Mouse (Mus musculus): Measurements from ENCODE around the gene Tbxas1. TPM values are rescaled to one million over a fixed set of nuclear protein-coding genes. Genes with fewer than 3 reads are reported as not detected.

The Tbxas1 gene
- total and polyA plus RNA-seq, 3 experiments = not detected

DNA sequence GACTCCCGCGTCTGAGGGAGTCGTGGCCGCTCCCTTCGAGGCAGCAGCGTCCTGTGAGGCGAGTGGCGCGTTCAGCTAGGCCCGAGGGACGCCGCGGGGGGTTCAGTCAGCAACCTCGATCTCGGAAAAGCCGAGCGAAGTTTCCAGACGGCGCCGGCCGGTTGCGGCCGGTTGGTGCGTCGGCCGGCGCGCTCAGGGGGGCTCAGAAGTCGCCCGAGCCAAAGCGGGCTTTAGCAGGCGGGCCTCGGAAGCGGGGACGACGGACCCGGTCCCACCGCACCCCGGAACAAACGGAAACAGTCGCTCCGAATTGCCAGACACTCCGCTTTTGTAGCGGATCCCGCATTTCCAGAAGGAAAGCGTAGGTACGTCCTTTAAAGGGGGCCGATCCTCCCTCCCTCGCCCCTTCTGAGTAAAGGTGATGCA, 243.3 kb downstream of the Tbxas1 start:
- H3K4me3 ChIP-seq (replicated peaks in 1 of 3; ENCODE audit: low read depth in 2 of 3, low read length in 2 of 3, poor library complexity in 1 of 3) = no peak overlapping the region
- in situ Hi-C loops (cut with MboI; ENCODE audit: low pct_ligation_motif_present, low pct_unique_long_range_greater_than_20kb, low sequenced_read_pairs) = no loop called here
- no peak overlapping the region for H3K4me2 ChIP-seq (ENCODE audit: insufficient read depth, low read depth, poor library complexity, severe bottlenecking)
- peaks cover 13% of the 10 kb centered on the region for H3K9me3 ChIP-seq (replicated peaks; ENCODE audit: low read length)
- DNase-seq (ENCODE audit: extremely low read depth) = no peak
- no peak overlapping the region for H3K27ac ChIP-seq (ENCODE audit: insufficient read depth, low read depth)
- no peaks in the 10 kb centered on the region for H3K36me3 ChIP-seq (replicated peaks in 1 of 2; ENCODE audit: control insufficient read depth in 1 of 2, insufficient read depth in 1 of 2, low read length in 1 of 2)
- no peaks in the 10 kb centered on the region for H3K4me1 ChIP-seq (ENCODE audit: control insufficient read depth in 1 of 2, insufficient read depth in 2 of 2)
- TF ChIP-seq ELF1 (IDR thresholded peaks at IDR 0.05; ENCODE audit: low read depth, low read length) (no peak), ETS1 (conservative IDR thresholded peaks at IDR 0.05; ENCODE audit: low read depth, low read length) (no peak), NRF1 (IDR thresholded peaks at IDR 0.05; ENCODE audit: low read depth, low read length) (no peak), MYC (IDR thresholded peaks at IDR 0.05; ENCODE audit: low read depth, low read length) (no peak), ZNF384 (IDR thresholded peaks at IDR 0.05; ENCODE audit: low read depth, low read length) (no peak), ZMIZ1 (IDR thresholded peaks at IDR 0.05; ENCODE audit: low read depth, low read length) (no peak), CHD2 (IDR thresholded peaks at IDR 0.05; ENCODE audit: low read length) (no peak), TBP (conservative IDR thresholded peaks at IDR 0.05; ENCODE audit: low read depth, low read length) (no peak), SIN3A (IDR thresholded peaks at IDR 0.05; ENCODE audit: low read length) (no peak)
- dilution Hi-C loops (cut with MboI; ENCODE audit: extremely low pct_ligation_motif_present, extremely low pct_unique_long_range_greater_than_20kb, low sequenced_read_pairs) = no loop called here
- H3K27me3 ChIP-seq (replicated peaks) = no peaks in the 10 kb centered on the region
- no peaks in the 10 kb centered on the region for H3K79me2 ChIP-seq (replicated peaks; ENCODE audit: control insufficient read depth, extremely low read depth, insufficient read depth, poor library complexity, severe bottlenecking)
- no peak overlapping the region for H3K9ac ChIP-seq (ENCODE audit: insufficient read depth, low read depth)

DNA sequence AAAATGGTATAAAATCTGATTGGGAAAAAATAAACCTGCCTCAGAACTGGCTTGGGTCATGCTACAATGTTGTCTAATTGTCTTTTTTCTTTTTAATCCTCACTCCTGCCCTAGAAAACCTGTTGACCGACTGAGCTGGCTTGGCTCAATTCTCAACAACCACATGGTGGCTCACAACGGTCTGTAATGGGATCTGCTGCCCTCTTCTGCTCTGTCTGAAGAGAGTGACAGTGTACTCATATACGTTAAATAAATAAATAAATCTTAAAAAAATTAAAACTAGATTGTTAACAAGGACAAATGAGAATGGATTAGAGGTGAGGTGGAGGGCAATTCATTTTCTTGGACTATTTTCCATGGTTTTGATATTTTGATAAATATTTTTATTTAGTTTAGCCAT, 245.5 kb downstream of the Tbxas1 start:
- H3K4me2 ChIP-seq (ENCODE audit: insufficient read depth, low read depth, poor library complexity, severe bottlenecking) = no peak overlapping the region
- in situ Hi-C loops (cut with MboI; ENCODE audit: low pct_ligation_motif_present, low pct_unique_long_range_greater_than_20kb, low sequenced_read_pairs) = no loop called here
- H3K27ac ChIP-seq (ENCODE audit: insufficient read depth, low read depth) = no peak overlapping the region

GRCm38 (mm10) chr6:39124719-39125118, 249.5 kb downstream of the Tbxas1 start:
- TF ChIP-seq TBP (conservative IDR thresholded peaks at IDR 0.05; ENCODE audit: low read depth, low read length) (no peak), ZC3H11A (IDR thresholded peaks at IDR 0.05; ENCODE audit: low read depth, low read length) (no peak), POLR2A (IDR thresholded peaks at IDR 0.05; ENCODE audit: low read depth, low read length) (no peak), PAX5 (IDR thresholded peaks at IDR 0.05; ENCODE audit: low read length) (no peak), USF1 (IDR thresholded peaks at IDR 0.05; ENCODE audit: low read depth, low read length) (no peak), USF2 (conservative IDR thresholded peaks at IDR 0.05; ENCODE audit: low read depth, low read length) (no peak)
- in situ Hi-C loops (cut with MboI; ENCODE audit: low pct_ligation_motif_present, low pct_unique_long_range_greater_than_20kb, low sequenced_read_pairs) = no loop called here
- no peak overlapping the region for H3K4me2 ChIP-seq (ENCODE audit: insufficient read depth, low read depth, poor library complexity, severe bottlenecking)

More for the DNA sequence above, 245.5 kb downstream of the Tbxas1 start:
- H3K79me2 ChIP-seq (replicated peaks; ENCODE audit: control insufficient read depth, extremely low read depth, insufficient read depth, poor library complexity, severe bottlenecking) = no peaks in the 10 kb centered on the region
- TF ChIP-seq CTCF (conservative IDR thresholded peaks at IDR 0.05 in 1 of 2, IDR thresholded peaks at IDR 0.05 in 1 of 2; ENCODE audit: low read depth in 2 of 2, low read length in 2 of 2) (0 out of 4 replicates have a peak, but pooled peaks of 1 of the 2 experiments have one; percentile 14), ELF1 (IDR thresholded peaks at IDR 0.05; ENCODE audit: low read depth, low read length) (no peak)
- H3K4me1 ChIP-seq (ENCODE audit: control insufficient read depth in 1 of 2, insufficient read depth in 2 of 2) = no peaks in the 10 kb centered on the region
- no peak overlapping the region for H3K4me3 ChIP-seq (replicated peaks in 1 of 3; ENCODE audit: low read depth in 2 of 3, low read length in 2 of 3, poor library complexity in 1 of 3)
- no peak for DNase-seq (ENCODE audit: extremely low read depth)
- dilution Hi-C loops (cut with MboI; ENCODE audit: extremely low pct_ligation_motif_present, extremely low pct_unique_long_range_greater_than_20kb, low sequenced_read_pairs) = no loop called here
- no peaks in the 10 kb centered on the region for H3K36me3 ChIP-seq (replicated peaks in 1 of 2; ENCODE audit: control insufficient read depth in 1 of 2, insufficient read depth in 1 of 2, low read length in 1 of 2)
- peaks cover 13% of the 10 kb centered on the region for H3K9me3 ChIP-seq (replicated peaks; ENCODE audit: low read length)
- no peaks in the 10 kb centered on the region for H3K27me3 ChIP-seq (replicated peaks)
- no peak overlapping the region for H3K9ac ChIP-seq (ENCODE audit: insufficient read depth, low read depth)

More at GRCm38 (mm10) chr6:39124719-39125118, 249.5 kb downstream of the Tbxas1 start:
- H3K4me1 ChIP-seq (ENCODE audit: control insufficient read depth in 1 of 2, insufficient read depth in 2 of 2) = no peaks in the 10 kb centered on the region
- H3K9ac ChIP-seq (ENCODE audit: insufficient read depth, low read depth) = no peak overlapping the region
- H3K27me3 ChIP-seq (replicated peaks) = no peaks in the 10 kb centered on the region
- H3K36me3 ChIP-seq (replicated peaks in 1 of 2; ENCODE audit: control insufficient read depth in 1 of 2, insufficient read depth in 1 of 2, low read length in 1 of 2) = no peaks in the 10 kb centered on the region
- no peak for DNase-seq (ENCODE audit: extremely low read depth)
- H3K27ac ChIP-seq (ENCODE audit: insufficient read depth, low read depth) = no peak overlapping the region
- dilution Hi-C loops (cut with MboI; ENCODE audit: extremely low pct_ligation_motif_present, extremely low pct_unique_long_range_greater_than_20kb, low sequenced_read_pairs) = no loop called here
- H3K79me2 ChIP-seq (replicated peaks; ENCODE audit: control insufficient read depth, extremely low read depth, insufficient read depth, poor library complexity, severe bottlenecking) = no peaks in the 10 kb centered on the region
- no peak overlapping the region for H3K4me3 ChIP-seq (replicated peaks in 1 of 3; ENCODE audit: low read depth in 2 of 3, low read length in 2 of 3, poor library complexity in 1 of 3)
- peaks cover 3% of the 10 kb centered on the region for H3K9me3 ChIP-seq (replicated peaks; ENCODE audit: low read length)

Measured in CH12.LX (cell line).